Mouse (Mus musculus): ENCODE measurements at regions not wholly inside any gene's neighbourhood (a gene's known extent, or its start where the extent isn't known, plus 50 kb on each side); places are given as distances from the start of the nearest gene placed in this dataset.
"Not testable (repeated sequence)": the region's sequence is repeated elsewhere in the genome, so short reads cannot be mapped to it uniquely, and the experiment has no call there.

DNA sequence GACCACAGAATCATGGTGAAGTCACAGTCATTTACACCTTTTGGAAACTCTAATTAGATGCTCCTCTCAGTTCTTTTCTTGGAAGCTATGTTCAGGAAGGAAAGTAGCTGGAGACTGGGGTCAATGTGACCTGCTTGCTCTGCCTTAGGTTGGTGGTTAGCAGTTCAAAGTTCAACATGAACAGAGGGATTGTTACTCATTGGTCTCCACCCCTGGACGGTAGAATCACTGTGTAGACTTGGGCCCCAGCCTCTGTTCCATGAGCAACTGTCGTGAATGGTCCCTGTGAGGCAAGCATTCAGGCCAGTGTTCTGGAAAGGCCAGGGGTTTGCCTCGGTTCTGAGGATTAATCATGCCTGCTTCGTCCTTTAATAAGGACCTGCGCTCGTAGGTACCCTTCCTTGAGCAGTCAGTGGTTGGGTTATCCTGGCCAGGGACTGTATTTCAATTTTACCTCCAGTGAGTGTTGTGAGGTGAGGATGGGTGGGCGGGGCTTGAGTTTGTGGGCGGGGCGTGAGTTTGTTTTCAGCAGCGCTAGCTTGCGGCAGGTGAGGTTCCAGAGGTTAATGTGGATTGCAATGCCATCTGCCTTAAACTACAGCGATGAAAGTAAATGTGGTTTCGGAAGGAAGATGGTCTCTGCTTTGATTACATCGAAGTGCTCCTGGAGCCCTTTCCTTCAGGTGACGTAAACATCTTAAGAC is 152.6 kb upstream of the Pou3f3 start:
- no peak for DNase-seq (ENCODE audit: low spot score)

DNA sequence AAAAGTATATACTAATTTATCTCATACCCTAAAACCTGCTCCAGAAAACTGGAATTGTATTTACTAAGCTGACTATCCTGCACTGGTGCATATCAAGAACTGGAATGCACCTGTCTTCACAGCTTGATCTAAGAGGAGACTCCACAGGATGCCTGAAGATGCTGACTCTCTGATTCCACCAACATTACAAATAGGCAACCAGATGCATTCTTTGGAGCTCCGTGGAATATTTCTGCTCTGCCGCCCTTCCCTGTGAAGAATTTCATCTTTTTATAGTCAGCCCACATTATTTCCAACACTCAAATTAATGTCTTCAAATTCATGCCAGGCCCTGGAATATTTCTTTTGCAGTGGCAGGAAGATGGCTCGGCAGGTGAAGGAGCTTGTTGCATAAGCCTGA is 148.7 kb upstream of the Pou3f3 start:
- no peak for DNase-seq (ENCODE audit: low spot score)

DNA sequence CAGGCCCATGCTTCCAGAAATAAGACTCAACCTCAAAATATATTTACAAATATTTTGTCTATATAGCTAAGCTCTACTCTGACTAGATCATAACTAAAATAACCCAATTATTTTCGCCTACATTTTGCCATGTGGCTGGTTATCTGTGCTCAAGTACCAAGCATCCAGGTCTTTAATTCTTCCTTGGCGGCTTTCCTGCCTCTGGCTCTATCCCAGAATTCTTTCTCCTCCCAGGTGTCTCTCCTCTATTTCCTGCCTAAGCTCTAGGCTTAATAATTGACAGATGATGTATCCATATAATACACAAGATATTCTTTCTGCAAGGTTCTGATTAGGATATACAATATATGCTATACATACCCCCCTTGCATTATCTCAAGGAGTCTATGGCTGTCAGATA is 138.3 kb upstream of the Pou3f3 start:
- DNase-seq (ENCODE audit: low spot score), result no peak

DNA sequence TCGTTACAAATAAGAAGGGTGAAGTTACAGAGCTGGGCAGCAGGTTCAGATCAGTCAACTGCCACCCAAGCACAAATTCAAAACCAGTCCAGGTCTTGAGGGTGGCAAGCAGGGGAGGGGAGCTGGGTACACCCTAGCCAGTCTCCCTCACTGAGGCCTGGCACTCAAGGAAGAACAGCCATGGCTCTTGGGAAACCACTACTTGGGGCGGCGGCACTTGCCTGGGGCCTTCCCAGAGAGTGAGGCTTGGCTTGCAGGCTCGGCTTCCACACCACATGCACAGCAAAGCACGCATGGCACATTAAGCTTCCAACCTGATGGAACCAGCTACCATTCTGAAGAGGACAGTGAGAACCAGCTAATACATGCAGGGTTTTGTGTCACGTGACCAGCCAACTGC is 127.9 kb upstream of the Pou3f3 start:
- DNase-seq (ENCODE audit: low spot score), result no peak

DNA sequence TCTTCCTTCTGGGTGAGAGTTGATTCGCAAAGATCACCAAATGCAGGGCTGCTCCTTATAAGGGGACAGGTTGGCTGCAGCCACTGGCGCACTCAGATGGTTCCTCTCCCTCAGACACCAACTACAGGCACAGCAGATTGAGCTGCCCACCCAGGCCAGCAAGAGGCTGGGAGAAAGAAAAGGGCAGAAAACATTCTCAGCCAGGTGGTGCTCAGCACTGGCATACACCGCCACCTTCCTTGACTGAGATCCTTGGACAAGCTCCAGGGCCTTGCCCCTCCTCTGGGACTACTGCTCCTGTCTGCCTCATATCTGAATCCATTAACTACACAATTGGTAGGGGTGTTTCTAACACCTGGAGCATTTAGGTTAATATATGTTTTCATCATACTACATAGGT is 110.4 kb upstream of the Pou3f3 start:
- DNase-seq (ENCODE audit: low spot score), result no peak

DNA sequence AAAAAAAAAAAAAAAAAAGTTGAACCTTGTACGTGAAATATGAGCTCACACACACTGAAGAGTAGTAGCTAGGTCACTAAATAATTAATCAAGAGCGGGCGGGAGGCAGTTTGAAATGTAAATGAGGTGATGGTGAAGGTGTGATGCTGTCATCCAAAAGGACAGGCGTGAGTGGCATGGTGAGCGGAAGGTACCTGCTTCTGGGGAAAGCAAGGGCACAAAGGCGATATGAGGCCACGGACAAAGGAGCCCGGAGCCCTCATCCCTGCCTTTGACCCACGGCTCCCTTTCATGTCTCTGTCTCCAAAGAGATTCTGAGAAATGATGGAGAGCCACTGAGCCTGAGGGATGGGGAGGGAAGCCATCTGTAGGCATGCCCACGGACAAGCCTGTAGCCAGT is 107.1 kb upstream of the Pou3f3 start:
- no peak for DNase-seq (ENCODE audit: low spot score)

DNA sequence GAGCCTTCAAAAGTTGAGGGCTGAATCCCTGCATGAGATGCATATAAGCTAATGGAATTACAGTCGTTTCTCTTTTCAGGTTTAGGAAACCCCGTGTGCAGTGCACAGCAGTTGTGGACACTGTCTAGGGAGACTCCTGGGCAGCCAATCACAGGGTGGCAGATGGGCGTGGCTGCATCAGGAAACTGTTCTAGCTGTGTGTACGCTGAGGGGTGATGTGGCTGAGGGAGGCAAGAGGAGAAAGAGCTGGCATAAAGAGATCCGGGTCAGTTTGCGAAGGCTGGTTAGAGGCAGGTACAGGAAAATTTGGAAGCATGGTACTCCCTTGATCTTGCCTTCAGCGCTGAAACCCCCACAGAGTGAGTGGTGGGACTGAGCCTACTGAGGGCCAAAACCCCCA is 106.1 kb upstream of the Pou3f3 start:
- DNase-seq (ENCODE audit: low spot score), result no peak

DNA sequence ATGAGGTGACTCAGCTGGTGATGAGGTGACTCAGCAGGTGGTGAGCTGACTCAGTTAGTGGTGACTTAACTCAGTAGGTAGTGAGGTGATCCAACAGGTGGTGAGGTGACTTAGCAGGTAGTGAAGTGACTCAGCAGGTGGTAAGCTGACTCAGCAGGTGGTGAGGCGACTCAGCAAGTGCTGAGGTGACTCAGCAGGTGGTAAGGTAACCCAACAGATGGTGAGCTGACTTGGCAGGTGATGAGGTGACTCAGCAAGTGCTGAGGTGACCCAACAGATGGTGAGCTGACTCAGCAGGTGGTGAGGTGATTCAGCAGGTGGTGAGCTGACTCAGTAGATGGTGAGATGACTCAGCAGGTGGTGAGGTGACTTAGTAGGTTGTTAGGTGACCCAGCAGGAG is 103.7 kb upstream of the Pou3f3 start:
- DNase-seq (ENCODE audit: low spot score), result no peak

DNA sequence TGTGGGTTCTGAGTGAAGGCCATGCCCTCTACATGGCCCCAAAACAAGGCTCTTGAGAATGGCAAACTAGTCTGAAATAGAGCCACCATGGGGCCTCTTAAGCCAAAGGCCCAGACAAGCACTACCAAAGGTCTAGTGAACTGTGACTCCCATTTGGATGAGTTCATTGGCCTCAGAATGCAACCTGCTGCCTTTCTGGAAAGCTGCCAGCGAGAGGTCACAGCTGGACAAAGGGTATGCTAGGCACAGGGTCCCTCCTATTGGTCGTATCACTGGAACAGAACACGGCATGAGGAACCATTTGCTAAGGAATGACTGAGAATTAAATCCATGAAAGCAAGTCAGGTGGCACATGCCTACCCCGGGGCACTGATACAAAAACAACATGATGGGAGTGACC is 98.5 kb upstream of the Pou3f3 start:
- DNase-seq (ENCODE audit: low spot score), result no peak

DNA sequence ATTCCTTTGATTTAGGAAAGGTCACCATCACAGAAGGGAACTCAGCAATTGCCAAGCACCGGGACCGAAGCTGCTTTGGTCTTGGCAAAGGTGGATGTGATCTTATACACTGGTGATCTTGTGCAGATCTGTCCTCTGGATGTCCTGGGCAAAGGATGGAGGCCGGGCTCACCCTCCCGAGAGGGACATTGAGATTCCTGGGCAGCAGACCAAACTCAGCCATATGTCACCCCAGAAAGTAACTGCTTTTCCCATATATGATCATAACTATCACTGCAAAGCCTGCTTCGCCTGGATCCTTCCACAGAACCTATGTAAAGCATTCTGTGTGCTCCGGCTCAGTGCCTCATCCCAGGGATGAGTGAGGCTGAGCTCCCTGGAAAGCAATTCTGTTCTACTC is 96.3 kb upstream of the Pou3f3 start:
- no peak for DNase-seq (ENCODE audit: low spot score)

DNA sequence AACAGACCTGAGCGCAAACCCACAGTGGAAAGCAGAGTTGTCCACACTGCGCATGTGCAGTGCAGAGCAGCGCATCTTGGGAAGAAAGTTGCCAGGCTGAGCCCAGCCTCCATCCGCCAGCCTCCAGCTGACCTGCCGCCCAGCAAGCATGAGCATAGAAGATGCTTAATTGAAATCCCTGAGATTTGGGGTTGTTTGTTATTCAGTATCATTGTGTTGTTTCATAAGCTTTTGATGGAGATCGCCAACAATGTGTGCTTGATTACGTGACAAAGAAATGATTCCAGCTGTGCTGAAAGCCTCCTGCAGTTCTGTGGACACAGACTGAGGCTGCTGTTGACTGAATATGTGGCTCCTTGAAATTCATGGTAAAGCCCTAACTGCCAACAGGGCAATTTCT is 89.3 kb upstream of the Pou3f3 start:
- no peak for DNase-seq (ENCODE audit: low spot score)

DNA sequence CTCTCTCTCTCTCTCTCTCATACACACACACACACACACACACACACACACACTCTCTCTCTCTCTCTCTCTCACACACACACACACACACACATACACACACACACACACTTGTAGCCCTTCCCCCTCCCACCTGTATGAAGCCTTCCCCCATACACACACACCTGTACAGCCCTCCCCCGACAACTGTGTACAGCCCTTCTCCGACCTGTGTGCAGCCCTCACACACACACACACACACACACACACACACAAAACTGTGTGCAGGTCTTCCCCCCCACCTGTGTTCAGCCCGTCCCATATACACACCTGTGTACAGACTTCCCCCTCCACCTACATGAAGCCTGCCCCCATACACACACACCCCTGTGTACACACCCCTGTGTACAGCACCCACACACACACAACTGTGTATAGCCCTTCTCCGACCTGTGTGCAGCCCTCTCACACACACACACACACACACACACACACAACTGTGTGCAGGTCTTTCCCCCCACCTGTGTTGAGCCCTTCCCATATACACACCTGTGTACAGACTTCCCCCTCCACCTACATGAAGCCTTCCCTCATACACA is 88.0 kb upstream of the Pou3f3 start:
- DNase-seq (ENCODE audit: low spot score), result not testable (repeated sequence)

DNA sequence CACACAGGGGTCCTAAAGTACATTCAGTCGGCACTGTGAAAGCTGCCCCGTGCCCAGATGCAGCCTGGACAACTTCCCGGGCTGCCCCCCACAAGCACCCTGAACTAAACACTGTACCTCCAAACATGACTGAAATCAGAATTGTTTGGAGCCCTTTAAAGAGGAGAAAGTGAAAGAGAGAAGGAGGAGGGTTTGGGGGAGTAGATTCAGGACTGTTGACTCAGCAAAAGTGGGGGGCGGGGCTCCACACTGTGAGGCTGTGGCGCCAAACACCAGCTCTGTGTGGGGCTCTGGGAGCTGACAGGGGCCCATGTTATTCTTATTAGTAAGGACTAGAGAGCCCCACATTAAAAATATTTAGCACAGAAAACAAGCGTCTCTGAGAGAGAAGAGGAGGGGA is 71.8 kb upstream of the Pou3f3 start:
- no peak for DNase-seq (ENCODE audit: low spot score)

DNA sequence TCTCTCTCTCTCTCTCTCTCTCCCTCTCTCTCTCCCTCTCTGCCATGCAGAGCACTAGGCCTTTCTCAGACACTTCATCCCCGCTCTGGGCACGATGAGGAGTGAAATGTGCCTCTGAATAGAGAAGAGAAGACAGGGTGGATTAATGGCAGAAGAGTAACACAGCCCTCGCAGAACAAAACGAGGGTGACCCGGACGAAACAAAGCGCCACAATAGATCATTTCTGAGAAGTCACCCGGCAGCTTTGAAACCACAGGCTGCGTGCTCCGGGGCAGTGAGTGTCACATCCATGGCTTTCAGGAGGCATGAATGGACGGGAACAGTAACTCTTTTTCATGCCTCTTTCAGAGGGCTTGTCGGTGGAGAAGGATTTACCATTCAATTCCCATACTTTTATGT is 66.8 kb upstream of the Pou3f3 start:
- no peak for DNase-seq (ENCODE audit: low spot score)

DNA sequence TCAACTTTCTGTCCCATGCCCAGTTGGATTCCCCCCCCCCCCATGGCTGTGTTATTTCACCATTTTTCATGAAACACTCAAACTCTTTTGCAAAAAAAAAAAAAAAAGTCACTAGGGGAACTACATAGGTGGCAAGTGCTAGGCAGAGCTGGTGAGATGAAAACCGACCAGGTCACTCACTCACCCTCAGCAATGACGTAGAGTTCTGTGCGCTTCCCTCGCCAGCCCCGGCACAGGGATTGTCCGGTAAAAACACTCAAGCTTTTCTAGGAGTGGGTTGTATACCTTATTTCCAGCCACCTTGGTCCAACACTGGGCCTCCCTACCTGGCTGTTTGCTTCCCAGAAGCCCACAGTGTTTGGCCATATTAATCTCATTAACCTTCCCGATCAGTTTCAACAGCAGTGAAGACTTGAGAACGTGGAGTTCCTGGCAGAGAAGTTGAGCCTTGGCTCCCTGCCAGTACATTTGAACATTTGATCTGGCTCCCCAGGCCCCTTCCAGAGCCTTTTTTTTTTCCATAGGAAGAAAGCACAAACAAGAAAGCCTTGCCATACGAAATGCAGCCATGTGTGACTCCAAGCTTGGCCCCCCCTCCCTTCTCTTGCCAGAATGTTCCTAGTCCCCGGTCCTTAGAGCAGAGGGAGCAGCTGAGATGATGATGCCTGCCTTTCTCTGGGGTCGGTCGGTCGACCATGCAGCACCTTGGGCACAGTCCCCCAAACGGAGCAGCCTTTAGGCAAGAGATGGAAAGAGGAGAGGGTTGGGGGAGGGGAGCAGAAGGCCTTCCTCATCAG is 65.9 kb upstream of the Pou3f3 start:
- no peak for DNase-seq (ENCODE audit: low spot score)

DNA sequence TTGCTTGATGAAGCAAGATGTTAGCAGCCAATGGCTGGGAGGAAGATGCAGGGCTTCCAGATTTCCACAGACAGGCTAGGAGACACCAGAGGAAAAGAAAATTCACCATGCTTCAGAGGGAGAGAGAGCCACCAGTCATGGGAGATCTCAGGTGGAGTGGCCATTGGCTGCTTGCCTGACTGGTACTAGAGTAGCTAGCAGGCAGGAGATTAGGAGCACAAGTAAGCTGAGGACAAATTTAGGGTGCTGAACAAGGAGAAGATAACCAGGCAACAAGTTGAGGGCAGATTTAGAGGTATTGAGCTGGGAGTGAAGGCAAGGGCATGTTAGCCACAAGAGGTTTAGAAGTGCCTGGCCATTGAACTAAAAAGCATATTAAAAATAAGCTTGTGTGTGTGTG is 63.3 kb upstream of the Pou3f3 start:
- no peak for DNase-seq (ENCODE audit: low spot score)

DNA sequence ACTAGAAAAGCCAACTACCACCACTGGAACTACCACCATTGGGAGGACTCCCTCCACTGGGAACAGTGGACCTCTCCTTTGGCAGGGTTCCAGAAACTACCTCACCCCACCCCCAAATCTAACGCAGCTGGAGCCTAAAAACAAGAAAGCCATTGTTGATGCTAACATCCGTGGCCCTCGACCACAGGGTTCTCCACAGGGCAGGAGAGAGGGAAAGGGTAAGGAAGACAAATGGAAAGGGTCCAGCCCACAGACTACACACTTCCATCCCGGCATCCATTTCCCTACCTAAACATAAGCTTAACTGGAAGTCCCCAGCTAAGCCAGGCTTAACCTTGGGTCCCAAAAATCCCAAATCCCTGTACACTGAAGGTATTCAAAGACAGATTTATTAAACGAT is 59.0 kb upstream of the Pou3f3 start:
- DNase-seq (ENCODE audit: low spot score), result no peak

All from layer of hippocampus, adult 9-10 months (tissue).